Mouse (Mus musculus) frontal cortex, adult 2 months (tissue): ENCODE data around the gene Zfp503. TPM values are rescaled to one million over a fixed set of nuclear protein-coding genes. Genes with fewer than 3 reads are reported as not detected.

Experiments
- DNase-seq, 2 experiments: peaks; one replicate each; pipeline ENCODE4 v3.0.0; 2022; ENCODE audit warnings: low spot score in 1 of 2; ENCODE audit errors: extremely low spot score in 1 of 2
- polyA plus RNA-seq: library from polyadenylated mRNA; depleted of rRNA; stranded (reverse); fragments of >200 nt; gene quantifications from 2 replicates; pipeline ENCODE4 v1.2.3, GENCODE M21; 2012; rRNA removed

The Zfp503 gene
- 1.2 and 1.4 TPM in 2 replicates for polyA plus RNA-seq

DNA sequence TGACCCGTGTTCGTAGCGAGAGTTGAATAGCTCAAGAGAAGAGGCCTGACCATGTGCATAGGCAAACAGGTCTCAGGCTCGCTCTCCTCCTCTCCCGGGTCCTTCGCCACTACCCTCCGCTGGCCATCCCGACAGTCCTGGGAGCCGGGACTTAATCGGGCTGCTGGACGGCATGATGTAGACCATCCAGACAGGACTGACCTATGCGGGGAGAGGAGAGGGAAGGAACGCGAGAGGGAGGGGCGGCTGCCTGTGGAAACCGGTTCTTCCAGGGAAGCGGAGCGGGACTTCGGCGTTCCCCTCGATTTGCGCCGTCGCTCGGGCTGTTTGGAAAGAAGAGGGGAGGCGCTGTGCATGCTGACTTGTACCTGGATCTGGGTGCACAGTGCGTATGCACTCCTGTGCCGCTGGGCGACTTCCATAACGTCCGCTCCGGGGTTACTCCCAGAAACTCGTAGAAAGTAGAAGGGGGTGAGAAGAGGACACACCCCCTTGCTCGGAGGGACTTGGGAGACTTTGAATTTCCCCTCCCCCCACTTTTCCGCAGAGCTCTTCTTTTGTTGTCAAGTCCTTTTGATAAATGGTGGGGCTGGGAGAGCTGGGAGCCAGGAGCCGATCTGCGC, at the start of gene Zfp503:
TSS of gene Zfp503 (minus strand) at position 311 of the 623 bp plus-strand sequence.
- DNase-seq: no peak

DNA sequence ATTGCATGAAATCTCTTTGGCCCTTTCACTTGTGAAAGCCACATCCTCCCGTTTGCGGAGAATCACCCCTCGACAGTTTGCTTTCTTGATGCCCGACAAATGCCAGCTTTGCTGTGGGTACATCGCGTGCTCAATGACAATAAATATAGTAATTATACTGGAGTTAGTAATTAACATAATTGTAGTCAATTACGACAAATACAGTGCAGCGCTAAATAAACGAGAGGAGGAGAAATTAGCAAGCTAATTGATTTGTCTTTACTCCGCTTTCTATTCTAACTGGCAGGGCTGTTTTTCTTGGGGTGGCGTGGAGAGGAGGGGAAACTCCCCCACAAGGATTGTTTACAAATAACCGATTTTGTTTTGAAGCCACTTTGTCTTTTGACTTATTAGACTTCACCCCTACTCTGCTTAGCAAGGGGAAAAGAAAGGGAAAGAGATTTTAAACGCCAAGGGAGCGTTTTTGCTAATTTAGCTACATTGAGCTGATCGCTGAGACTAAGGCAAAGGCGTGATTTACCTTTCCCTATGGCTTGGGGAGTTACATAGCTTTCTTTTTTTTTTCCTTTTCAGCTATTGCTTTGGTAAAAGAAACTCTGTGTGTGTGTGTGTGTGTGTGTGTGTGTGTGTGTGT, 48.2 kb upstream of the Zfp503 start:
- no peak for DNase-seq

DNA sequence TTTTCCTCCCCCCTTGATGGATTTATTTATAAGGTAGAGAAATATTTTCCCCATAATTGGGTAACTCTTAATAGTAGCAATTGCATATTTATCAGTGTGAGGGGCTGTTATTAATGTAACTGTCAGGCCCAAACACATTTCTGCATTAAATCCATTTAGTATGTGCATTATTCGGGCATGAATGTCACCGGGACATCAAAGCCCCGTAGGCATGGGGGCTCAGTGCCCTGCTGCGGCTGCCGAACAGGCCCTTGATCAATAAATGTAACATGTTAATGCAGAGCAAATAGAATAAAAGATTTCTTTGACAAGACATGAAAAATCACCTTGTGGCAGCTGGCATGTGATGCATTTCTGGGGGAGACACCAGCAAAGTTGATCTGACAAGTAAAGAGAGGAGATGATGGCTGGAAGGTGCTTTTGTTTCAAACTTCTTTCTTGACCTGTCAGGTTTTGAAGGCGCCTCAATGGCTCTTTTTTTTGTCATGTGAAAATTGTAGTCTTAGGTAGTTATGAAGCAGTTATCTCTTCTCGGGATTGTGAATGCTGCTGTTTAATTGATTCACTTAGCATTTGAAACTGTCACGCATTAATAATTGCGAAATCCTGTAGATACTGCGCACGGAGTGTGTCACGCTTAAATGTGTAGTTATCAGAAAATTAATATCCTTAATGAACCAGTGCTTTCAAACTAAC, 47.5 kb upstream of the Zfp503 start:
- DNase-seq: no peak

DNA sequence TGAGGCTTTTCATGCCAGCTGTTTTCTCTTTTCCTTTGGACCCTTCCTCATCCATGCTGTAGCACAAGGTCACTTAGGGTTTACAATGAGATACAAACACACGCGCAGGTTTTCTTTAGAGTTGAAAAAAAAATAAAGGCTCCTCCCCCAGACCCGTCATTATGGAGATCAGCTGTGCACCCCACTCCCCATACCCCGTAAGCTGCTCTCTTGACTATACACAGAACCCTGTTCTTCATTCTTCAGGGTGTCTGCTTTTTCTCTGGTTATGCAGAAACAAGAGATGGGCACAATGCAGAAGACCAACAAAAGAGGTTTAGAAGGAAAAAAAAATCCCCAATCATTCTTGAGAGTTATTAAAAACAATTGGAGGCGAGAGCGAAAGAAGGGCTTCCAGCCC, 46.9 kb upstream of the Zfp503 start:
- DNase-seq: no peak

DNA sequence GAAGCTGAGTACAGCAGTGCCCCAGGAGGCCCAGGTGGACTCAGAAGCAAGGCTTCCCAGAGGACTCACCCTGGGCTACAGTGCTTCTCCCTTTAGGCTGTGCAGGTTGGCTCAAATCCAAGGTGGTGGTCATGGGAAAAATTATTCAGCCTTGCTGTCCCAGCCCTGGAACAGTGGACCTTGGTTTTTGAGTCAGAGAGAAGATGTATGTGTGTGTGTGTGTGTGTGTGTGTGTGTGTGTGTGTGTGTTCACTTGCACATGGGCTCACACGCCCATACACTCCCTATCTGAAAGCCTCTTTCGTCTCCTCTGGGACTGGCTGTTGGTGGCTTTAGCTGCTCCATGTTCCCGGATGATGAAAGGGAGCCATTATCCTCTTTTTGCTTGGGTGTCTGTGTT, 46.5 kb upstream of the Zfp503 start:
- no peak for DNase-seq

DNA sequence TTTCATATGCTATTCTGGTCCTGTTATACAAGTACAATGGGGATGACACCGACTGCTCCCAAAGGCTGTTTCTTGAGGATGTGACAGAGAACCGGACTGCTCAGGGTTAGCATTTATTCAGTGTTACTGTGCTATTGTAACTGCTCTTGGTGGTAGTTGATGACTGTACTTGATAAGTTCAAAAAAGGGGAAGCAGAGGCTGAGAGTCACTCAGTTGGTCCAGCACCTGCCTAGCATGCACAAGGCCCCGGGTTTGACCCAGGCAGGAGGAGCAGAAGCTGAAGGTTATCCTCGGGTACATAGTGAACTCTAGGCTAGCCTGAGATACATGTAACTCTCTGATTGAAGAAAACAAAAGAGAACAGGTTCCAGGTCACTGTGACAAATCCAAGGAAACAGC, 34.1 kb upstream of the Zfp503 start:
- DNase-seq: no peak

DNA sequence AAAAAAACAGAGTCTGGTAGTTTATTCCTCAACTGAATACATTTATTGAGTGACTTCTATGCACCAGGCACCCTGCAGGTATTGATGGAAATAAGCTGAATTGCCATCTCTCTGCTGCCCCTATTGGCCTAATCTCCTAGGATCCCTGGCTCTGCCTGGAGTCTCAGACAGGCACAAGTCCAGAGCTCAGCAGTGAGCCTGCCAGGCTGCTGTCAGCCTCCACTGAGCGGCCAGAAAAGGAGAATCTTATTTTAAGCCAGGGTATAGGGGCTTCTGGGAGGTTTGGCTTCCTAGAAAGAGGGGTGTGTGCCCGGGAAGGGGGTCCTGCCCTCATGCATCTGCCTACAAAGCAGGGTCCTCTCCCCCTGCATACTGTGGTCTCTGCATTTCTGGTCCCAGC, 31.5 kb upstream of the Zfp503 start:
- peak in 1 of 2 experiments; percentile 42 for DNase-seq

DNA sequence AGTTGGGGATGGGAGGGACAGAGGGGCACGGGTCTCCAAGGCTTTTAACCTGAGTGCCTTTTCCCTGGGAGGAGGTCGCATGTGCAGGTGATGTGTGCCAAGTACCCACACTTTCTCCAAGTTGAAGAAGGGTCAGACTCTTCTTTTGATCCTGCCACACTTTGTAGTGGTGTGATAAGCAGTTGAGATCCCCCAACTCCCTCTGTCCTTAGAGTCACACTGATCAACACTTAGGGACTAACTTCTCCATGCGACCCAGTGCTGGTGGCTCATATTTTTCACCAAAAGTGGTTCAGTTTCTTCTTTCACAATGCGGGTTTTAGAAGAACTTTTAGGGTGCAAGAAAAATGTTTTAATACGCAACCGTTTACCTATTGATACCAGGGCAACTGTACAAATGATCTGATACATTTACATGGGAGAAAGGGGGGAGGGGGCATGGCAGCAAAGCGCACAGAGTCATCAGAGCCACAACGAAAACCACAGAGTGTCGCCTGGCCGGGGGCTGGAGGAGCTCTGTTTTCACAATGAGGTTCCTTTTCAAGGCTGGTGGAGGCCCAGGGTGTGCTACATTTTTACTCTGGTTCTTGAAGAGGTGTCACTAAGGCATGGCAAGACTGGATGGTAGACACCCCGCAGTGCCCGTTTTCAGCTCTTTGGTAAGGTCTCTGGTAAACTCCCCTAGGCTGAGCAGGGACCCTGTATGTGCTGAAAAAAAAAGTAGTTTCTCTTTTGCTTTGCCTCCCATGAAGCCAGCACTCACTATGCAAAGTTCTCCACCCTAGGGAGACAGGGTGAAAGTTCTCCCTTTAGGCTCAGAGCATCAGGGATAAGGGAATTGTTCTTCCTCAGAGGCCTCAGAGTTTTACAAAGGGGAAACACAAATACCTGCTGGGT, 30.8 kb upstream of the Zfp503 start:
- DNase-seq: no peak

DNA sequence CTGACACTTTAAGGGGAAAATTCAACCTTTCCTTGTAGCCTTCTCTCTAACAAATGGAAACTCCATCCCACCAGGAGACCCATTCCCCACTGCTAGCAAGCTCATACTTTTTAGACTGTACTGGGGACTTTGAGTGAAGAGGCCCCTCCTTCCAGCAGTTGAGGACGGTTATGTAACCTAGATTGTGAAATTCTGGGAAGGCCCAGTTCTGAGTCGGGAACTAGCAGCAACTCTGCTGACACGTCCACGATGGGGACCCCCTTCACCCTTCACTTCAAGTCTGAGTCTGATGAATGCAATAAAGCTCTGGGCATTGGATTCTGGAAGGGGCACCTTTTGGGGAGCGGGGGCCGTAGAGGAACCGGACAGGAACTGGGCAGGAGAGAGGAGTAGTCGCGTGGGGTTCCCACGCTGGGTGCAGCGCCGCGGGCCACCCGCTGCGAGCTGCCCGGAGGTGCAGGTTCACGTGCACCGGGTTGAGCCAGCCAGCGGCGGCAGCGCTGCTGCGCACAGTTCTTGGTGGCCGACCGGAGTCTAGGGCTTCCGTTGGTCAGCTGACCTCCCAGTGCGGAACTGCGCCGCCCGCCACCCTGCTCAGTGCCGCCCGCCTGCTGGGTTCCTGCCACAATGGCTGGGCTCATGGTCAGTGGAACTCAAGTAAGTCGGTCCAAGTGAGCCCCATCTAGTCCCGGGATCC, 30.0 kb upstream of the Zfp503 start, which contains the start of gene Lrmda:
TSS of gene Lrmda (plus strand) at position 461 of the 697 bp plus-strand sequence.
- DNase-seq: peak in 1 of 2 experiments; percentile 48

DNA sequence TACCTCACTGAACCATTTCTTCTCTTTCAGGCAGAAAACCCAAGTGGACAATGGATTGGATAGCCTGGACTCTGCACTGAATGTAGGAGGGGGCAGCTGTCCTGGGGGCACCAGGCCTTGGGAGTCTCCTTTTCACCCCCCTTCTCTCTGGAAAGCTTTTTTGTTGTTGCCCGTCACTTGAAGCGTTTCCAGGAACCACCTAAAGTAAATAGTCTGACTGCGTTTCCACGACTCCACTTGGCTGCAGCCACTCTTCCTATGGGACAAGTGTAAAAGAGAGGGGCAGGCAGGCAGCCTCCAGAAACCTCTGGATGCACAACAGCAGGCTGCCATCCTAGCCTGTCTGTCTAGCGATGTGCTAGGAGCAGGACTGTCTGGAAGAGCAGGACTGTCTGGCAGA, 27.6 kb upstream of the Zfp503 start:
- DNase-seq: no peak

DNA sequence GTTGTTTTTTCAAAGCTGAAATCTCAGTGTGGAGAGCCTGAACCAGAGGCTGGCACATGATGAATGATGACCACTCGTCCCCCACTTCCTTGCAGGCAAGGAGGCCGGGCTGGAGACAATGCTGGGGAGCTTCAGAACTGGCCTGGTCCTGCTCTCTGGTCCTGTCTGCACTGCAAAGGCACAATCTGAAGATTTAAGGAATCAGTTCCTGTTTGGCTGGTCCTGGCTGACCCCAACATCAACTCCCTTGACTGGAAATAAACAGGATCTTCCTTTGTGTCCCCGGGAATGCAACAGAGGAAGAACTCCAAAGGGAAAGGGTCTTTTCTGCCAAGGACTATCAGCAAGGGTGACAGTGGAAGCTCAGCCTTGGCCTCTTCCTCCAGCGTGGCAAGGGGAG, 25.4 kb upstream of the Zfp503 start:
- DNase-seq: no peak

DNA sequence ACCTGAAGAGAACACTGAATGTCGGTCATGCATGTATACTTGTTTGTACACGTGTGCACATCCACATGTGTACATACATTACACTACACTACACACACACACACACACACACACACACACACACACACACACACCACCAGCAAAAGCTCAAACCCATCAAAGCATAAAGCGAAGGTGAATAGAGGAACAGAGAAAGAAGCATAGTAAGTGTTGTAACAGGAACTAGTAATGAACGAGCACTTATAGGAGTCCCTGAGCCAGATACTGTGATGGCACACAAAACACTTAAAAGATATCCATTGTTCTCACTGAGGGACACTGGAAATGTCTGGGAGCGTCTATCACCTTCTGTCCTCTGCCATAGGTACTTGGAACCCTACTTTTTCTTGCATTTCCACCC, 24.9 kb upstream of the Zfp503 start:
- no peak for DNase-seq

DNA sequence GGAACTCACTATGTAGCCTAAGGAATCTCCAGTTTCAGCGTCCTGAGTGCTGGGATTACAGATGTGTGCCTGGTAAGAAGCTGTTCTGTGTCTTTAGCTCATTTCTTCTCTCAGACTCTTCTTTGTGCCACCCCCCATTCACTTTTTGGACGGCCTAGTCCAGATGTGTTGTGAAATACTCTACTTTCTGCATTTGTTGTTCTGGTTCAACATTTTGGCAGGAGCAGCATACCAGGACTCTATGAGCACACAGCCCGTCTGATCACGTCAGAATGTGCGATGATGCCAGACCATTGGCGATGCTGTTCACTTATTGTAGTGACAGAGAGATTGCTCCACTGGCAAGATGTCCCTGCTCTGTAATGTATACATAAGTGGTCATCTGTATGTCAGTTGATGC, 17.6 kb upstream of the Zfp503 start:
- DNase-seq: no peak

DNA sequence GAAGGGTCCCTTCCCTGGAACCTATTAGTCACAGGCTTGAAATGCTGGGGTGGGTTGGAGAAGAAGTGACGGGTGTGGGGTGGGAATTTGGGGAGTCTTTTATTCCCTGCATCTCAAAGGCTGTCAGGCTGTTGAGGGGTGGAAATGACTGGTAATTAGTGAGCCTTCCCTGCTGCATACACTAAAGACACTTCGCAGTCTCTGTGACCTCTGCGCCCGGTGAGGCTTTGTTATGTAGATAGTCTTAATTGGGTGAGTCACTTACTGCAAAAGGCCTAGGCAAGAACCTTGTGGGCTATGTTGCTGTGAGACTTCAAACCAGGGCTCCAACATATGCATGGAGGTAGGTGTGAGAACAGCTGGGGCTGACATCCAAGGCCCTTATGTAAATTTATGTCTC, 15.5 kb upstream of the Zfp503 start:
- no peak for DNase-seq

DNA sequence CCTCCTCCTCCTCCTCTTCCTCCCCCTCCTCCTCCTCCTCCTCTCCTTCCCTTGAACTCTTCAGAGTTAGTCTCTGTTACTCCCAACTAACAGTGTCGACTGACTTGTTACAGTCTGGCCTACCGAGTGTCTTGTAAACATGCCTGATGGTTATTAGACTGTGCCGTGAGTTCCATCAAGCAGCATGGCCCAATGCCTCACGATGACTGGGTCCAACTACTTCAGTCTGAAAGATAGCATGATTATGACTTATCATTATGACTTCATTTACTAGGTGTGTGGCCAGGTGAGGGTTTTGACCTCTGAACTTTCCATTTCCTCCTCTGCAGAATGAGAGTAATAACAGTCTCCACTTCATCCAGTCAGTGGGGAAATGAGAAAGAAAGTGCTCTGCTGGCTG, 14.2 kb upstream of the Zfp503 start:
- DNase-seq: no peak

DNA sequence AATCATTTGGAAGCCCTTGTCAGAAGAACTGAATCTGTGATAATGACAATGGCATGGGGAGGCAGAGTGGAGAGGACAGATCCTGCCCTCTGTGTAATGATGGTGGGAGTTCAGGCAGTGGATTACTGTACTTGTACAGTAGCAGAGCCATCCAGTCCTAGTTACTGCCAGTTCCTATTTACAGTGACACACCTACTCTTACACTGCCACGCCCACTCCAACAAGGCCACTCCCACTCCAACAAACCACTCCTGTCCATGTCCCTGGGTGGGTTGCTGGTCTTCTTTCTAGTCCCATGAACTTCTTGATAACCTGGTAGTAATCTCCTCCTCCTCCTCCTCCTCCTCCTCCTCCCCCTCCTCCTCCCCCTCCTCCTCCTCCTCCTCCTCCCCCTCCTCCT, 13.8 kb upstream of the Zfp503 start:
- DNase-seq: no peak

DNA sequence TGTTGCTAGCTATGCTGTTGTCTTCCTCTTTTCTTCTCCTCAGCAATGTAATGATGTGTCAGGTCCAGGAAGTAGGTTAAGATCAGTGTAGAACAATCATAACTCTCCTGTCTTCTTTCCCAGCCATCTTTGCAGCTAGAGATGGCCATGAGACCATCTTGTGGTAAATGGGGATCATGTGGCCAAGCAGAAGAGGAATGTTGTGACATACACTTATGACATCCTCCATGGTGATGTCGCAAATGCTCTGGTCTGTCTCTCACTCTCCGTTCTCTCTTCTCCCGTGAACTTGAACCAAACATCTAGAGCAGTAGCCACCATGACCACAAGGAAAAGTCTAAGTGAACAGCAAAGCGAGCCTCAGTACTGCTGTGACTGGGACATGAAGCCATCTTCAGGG, 10.2 kb upstream of the Zfp503 start:
- DNase-seq: no peak

DNA sequence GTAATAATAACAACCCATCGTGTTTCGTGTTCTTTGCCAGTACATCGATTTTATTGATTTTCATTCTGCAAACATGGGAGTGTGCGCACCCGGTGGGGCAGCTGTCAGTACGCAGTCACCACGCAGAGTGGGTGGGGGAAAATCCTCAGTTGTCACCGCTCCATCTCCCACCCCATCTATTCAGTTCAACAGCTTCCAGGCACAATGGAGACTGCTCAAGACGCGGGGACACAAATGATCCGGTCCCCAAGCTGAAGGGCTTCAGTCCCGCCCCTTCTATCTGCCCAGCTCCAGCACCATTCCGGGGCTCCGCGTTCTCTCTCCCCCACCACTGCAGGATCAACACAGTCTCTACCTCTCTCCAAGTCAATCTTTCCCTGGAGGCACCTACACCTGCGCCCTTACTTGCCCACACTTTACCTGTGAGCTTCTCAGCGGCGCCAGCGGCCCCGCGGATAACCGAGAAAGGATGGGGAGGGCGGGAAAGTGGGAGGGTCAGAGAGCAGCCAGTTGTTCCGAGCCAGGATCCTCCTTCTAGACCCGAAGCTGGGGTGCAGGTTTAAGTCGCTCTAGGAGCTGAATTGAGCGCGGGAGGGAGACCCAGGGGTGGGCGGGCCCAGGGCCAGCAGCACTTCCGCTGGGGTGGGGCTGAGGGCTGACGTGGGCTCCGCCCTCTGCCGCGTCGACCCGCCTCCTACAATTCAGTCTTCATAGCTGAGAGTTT, 5.8 kb upstream of the Zfp503 start:
- no peak for DNase-seq

DNA sequence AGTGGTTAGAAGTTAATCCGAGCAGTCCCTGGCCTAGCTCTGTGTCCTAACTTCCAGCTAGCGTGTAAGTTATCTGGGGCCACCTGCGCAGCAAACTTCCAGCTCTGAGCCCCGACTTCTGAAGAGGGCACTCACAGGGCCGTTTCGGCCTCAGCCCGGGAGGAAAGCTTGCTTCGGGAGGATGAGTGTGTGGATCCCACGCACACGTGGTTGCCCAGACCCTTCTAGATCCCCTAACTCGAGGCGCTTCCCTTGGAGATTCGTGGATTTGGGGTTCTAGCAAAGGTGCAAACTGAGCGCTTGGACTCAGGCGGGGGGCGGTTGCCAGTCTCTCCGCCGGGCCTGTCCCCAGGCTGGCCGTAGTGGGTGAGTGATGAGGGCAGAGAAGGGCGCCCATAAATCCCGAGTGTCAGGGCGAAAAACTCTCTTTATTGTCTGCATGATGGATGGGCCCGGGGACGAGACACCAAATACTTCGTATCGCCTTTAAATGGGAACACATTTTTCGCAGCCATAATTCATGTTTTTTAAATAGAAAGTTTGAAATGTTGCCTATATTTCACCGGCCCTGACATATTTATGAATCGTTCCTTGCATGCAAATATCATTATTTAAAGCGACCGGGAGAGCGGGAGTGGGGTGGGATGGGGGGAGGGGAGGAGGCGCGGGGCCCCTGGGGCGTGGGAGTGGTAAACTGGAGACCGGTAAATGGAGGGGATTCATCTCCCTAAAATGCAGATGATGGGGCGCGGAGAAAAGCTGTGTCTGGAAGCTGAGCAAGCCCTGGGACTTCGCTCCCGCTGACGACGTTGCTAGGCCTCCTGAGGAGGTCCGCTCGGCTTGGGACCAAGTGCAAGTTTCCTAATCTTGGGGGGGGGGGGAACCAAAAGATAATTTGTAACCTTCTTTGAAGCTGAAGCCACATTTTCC, 4.9 kb upstream of the Zfp503 start:
- no peak for DNase-seq
